Mouse (Mus musculus) limb, embryonic 14.5 days (tissue): ENCODE results near the gene Mta1. TPM values are rescaled to one million over a fixed set of nuclear protein-coding genes. Genes with fewer than 3 reads are reported as not detected.

Source experiments
- ATAC-seq: fragments of 200-750 bp; cut with Nextera tagmentation; 2 replicates; pipeline ENCODE4 v1.8.0; 2017; ENCODE audit warnings: low read depth, moderate number of reproducible peaks, moderate TSS enrichment; ENCODE audit not compliant: low FRiP score
- DNase-seq: peaks from one replicate; pipeline ENCODE4 v3.0.0-alpha.2; 2015; ENCODE audit warnings: low spot score
- H3K27ac ChIP-seq: fragments of 300-500 bp; sonication (generic); replicated peaks from 2 replicates; pipeline ENCODE4 v1.5.1; 2014; ENCODE audit warnings: low read depth, mild to moderate bottlenecking, low read length, moderate library complexity, mixed read lengths
- H3K27me3 ChIP-seq: fragments of 300-500 bp; sonication (generic); 2 replicates; pipeline ENCODE4 v1.6.1; 2014; ENCODE audit warnings: low read length, mixed read lengths; ENCODE audit not compliant: control insufficient read depth, insufficient read depth
- H3K36me3 ChIP-seq: fragments of 300-500 bp; sonication (generic); 2 replicates; pipeline ENCODE4 v1.6.1; 2014; ENCODE audit warnings: mild to moderate bottlenecking, low read length, moderate library complexity, mixed read lengths; ENCODE audit not compliant: control insufficient read depth, insufficient read depth
- H3K4me1 ChIP-seq: fragments of 300-500 bp; sonication (generic); 2 replicates; pipeline ENCODE4 v1.6.1; 2014; ENCODE audit warnings: antibody characterized with exemption, low read length, mixed read lengths; ENCODE audit not compliant: control insufficient read depth, insufficient read depth
- H3K4me2 ChIP-seq: fragments of 300-500 bp; sonication (generic); replicated peaks from 2 replicates; pipeline ENCODE4 v1.6.1; 2014; ENCODE audit warnings: low read depth, mild to moderate bottlenecking, low read length, moderate library complexity; ENCODE audit not compliant: severe bottlenecking
- H3K4me3 ChIP-seq: fragments of 300-500 bp; sonication (generic); replicated peaks from 2 replicates; pipeline ENCODE4 v1.5.1; 2014; ENCODE audit warnings: low read length
- H3K9ac ChIP-seq: fragments of 300-500 bp; sonication (generic); 2 replicates; pipeline ENCODE4 v1.6.1; 2014; ENCODE audit warnings: mild to moderate bottlenecking, low read depth, low read length, moderate library complexity; ENCODE audit not compliant: severe bottlenecking
- H3K9me3 ChIP-seq: fragments of 300-500 bp; sonication (generic); 2 replicates; pipeline ENCODE4 v1.6.1; 2016; ENCODE audit warnings: low read length; ENCODE audit not compliant: control insufficient read depth
- POLR2A ChIP-seq: fragments of 200-500 bp; IDR thresholded peaks from 2 replicates; pipeline ENCODE4 v1.8.0; 2012; ENCODE audit warnings: inconsistent platforms, mild to moderate bottlenecking, moderate library complexity, borderline replicate concordance; ENCODE audit not compliant: insufficient read depth, insufficient read length; ENCODE audit errors: extremely low read depth
- WGBS: fragments of 180-500 bp; shearing (Covaris S2); extraction: QIAGEN DNeasy Blood & Tissue Kit; methylation state at CpG from one replicate; pipeline ENCODE4 v1.1.7; 2014; 5-methylcytosine and 5-hydroxymethylcytosine counted together
- polyA plus RNA-seq, 2 experiments: library from polyadenylated mRNA; depleted of rRNA in 1 of 2; stranded (reverse) in 1 of 2; unstranded in 1 of 2; fragments of >200 nt; fragmentation: Nextera tagmentation in 1 of 2; extraction: Ambion mirVana in 1 of 2; gene quantifications; 2 replicates each; pipeline versions ENCODE4 v1.2.1 to v1.2.3; 2012 to 2014

The Mta1 gene
- polyA plus RNA-seq, 2 experiments, result 21.1 to 126 TPM

DNA sequence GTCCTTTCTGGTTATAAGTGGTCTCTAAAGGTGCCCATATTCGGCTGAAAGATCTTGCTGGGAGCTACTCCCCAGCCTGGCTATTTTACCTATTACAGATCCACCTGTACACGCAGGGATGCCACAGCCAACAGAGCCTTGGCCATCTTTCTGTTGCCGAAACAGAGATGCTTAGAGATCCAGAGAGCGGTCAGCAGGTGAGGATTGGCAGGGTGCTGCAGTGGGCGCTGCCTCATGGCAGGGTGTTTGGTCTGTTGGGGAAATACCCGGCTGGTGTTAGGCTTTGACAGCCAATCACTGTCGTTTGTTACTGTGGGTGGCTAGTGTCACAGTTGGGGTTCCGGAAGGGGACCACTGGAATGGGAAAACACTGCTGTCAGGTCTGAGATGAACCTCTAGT is 59.9 kb downstream of the Mta1 start:
- peaks cover 12% of the 10 kb centered on the region for H3K4me1 ChIP-seq
- WGBS, result 88% methylated on average over 8 of the region's 8 CpGs

DNA sequence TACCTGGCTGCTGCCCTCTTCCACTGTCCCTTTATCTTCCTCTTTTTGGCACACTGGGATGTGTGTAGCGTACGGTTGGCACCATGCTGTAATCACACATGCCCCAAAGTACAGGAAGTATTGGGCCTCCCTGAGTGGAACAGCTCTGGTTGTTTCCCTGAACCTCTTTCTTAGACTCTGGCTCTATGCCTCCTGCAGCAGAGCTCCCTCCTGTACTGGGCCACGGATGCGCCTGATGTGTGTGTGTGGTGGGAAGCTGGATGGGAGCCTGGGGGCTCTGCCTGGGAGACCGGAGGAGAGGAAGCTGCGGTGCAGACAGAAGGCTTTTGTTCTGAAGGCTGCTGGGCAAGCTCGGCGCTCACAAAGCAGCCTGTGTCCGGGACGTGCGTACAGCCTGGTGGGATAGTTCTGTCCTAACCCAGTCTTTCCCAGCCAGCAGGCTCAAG is 65.5 kb downstream of the Mta1 start:
- no peak for TF ChIP-seq POLR2A
- ATAC-seq, result peak; percentile 32; the same call in 1 of the 2 replicates
- Histone ChIP-seq H3K9me3 (no peaks in the 10 kb centered on the region), H3K27me3 (no peaks in the 10 kb centered on the region), H3K9ac (peak overlapping the region; percentile 3; the same call in 1 of the 2 replicates), H3K36me3 (peaks cover 16% of the 10 kb centered on the region; the same call in 1 of the 2 replicates), H3K4me3 (no peak overlapping the region), H3K4me1 (no peaks in the 10 kb centered on the region), H3K4me2 (no peak overlapping the region), H3K27ac (peak overlapping the region; percentile 48; the same call in 1 of the 2 replicates)
- DNase-seq, result no peak
- 88% methylated on average over 11 of the region's 11 CpGs for WGBS

More for the DNA sequence above, 59.9 kb downstream of the Mta1 start:
- Histone ChIP-seq H3K36me3 (peaks cover 7% of the 10 kb centered on the region; the same call in 1 of the 2 replicates), H3K4me3 (no peak overlapping the region), H3K27ac (no peak overlapping the region), H3K4me2 (no peak overlapping the region), H3K9me3 (no peaks in the 10 kb centered on the region), H3K27me3 (no peaks in the 10 kb centered on the region), H3K9ac (no peak overlapping the region)
- TF ChIP-seq POLR2A, result no peak
- DNase-seq (no peak), ATAC-seq (no peak)

DNA sequence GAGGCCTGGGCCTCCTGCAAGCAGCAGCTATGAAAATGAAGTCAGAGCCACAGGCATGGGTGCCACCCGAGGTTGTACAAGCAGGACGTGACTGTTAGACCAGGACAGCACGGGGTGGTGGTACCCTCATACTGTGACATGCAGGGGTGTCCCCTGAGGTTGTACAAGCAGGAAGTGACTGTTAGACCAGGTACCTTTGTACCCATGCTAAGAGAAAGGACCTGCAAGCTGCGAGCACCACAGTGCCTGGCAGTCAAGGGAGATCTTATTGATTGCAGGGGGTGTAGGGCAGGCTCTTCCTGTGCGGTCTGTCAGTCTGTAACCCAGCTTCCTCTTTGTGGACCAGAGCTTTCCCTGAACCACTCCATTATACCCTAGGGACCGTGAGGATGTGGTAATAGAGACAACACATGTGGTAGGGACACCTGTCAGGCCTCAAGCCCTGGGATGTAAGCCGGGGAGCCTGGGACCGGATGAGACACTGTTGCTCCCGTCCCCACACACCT is 70.0 kb downstream of the Mta1 start:
- whole genome bisulfite sequencing, result 77% methylated on average over 9 of the region's 9 CpGs
- Histone ChIP-seq H3K4me1 (no peaks in the 10 kb centered on the region), H3K36me3 (0 out of 2 replicates have a peak, but pooled peaks cover 8% of the 10 kb centered on the region), H3K27ac (no peak overlapping the region), H3K4me2 (no peak overlapping the region), H3K27me3 (no peaks in the 10 kb centered on the region), H3K9me3 (no peaks in the 10 kb centered on the region), H3K9ac (no peak overlapping the region), H3K4me3 (no peak overlapping the region)
- no peak for DNase-seq
- ATAC-seq, result no peak
- TF ChIP-seq POLR2A, result no peak

- no peak overlapping the region for H3K27ac ChIP-seq
- no peaks in the 10 kb centered on the region for H3K4me1 ChIP-seq
- no peak overlapping the region for H3K4me2 ChIP-seq
- H3K36me3 ChIP-seq, result no peaks in the 10 kb centered on the region
- 88% methylated on average over 17 of the region's 18 CpGs for WGBS
- no peak overlapping the region for H3K9ac ChIP-seq
- H3K9me3 ChIP-seq, result no peaks in the 10 kb centered on the region
- ATAC-seq, result no peak
- H3K4me3 ChIP-seq, result no peak overlapping the region
- no peak for DNase-seq
- H3K27me3 ChIP-seq, result no peaks in the 10 kb centered on the region
- TF ChIP-seq POLR2A, result no peak
Measured at GRCm38 (mm10) chr12:113176960-113177725, 79.1 kb downstream of the Mta1 start.

GRCm38 (mm10) chr12:113181020-113181419 is 82.9 kb downstream of the Mta1 start:
- TF ChIP-seq POLR2A, result no peak
- Histone ChIP-seq H3K36me3 (no peaks in the 10 kb centered on the region), H3K27me3 (no peaks in the 10 kb centered on the region), H3K9ac (no peak overlapping the region), H3K4me2 (no peak overlapping the region), H3K9me3 (no peaks in the 10 kb centered on the region), H3K4me3 (no peak overlapping the region), H3K4me1 (no peaks in the 10 kb centered on the region), H3K27ac (no peak overlapping the region)
- WGBS, result 59% methylated on average over 4 of the region's 4 CpGs
- ATAC-seq, result no peak
- DNase-seq, result no peak
